Mouse (Mus musculus) cerebellum, adult 11-12 months (tissue): ENCODE data around the gene Zmiz1.

Experiments
- DNase-seq: peaks from one replicate; pipeline ENCODE4 v3.0.0; 2022

Gene Zmiz1

DNA sequence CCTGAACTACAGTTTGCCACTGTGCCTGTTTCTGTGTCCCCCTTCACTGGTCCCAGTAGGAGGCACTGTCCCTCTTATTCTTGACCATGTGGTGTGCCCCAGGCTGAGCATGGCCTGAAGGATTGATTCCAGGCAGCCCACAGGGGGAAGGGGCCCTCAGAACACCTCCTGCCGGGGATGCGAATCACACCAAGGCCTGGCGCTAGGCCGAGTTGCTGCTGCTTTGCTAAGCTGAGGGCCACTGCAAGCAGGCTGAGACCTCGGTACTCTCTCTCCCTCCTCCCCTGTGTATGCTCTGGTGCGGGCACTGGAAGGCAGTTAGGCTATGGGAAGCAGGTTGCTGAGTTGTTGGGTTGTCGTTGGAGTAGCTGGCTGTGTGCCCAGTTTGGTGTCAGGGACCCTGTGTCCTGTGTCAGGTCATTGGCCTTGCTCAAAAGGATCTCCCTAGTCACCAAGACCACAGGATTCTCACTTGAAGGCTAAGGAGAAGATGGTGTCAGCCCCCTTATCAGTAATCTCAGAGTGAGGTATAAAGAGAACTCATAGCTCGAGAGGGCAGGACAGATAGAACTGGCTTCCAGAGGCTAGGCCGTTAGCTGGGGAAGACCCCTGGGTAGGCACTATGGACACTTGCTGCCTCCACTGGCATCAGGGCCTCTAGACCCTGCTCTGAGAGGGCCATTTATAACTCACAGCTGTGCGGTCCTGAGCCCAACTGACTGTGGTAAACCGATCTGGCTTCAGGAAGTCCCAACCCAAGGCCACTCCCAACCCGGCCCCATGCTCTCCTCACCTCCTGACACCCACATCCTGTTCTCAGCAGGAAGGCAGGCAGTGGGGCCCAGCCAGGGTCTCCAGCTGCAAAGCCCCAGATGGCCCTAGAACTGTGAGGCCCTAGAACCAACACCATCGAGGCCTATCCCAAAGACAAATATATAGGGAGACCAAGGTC, 57.9 kb downstream of the Zmiz1 start:
- DNase-seq, result peak; percentile 72

DNA sequence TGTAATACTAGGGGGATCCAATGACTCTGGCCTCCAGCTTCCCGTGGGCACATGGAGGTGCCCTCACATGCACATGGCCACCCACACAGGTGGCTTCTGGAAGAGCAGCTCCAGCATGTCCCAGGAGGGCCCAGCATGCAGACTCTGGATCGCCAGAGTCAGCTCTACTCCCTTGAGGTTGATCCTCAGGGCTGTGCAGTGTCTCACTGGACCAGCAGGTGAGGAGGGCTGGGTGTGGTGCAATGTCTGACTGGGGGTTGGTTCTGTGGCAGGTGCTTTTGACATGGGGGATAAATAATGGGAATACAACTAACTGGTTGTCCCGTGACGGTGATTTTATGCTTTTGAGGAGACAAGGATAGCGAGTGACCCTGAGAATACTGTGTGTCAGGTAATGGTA, 59.7 kb downstream of the Zmiz1 start:
- DNase-seq, result no peak

DNA sequence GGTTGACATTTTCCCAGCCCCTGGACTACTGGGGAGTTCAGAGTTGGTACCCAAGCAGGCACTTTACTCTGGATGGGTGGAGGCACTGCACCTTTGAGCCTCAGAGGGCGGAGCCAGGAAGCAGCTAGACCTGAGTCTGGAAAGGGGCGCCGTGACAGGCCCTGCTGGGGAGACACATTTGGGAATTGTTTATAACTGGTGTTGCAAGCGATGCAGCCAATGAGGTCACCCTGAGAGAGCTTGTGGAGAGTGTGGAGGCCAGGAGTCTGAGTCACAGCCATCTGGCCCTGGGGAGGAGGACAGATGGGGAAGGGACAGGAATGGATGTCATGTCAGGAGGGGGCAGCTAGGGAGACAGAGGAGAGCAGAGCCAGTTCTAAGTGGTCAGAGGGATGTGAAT, 60.7 kb downstream of the Zmiz1 start:
- peak; percentile 97 for DNase-seq

- DNase-seq, result peak; percentile 79
These were observed 61.6 kb downstream of the Zmiz1 start for GRCm38 (mm10) chr14:25520589-25520988.

- DNase-seq, result no peak
These were observed 62.0 kb downstream of the Zmiz1 start for GRCm38 (mm10) chr14:25520991-25521390.

- DNase-seq, result no peak
These were observed 62.5 kb downstream of the Zmiz1 start for GRCm38 (mm10) chr14:25521500-25521899.

GRCm38 (mm10) chr14:25522415-25522814, 63.4 kb downstream of the Zmiz1 start:
- no peak for DNase-seq

- no peak for DNase-seq
These were observed 64.5 kb downstream of the Zmiz1 start for GRCm38 (mm10) chr14:25523230-25524110.

DNA sequence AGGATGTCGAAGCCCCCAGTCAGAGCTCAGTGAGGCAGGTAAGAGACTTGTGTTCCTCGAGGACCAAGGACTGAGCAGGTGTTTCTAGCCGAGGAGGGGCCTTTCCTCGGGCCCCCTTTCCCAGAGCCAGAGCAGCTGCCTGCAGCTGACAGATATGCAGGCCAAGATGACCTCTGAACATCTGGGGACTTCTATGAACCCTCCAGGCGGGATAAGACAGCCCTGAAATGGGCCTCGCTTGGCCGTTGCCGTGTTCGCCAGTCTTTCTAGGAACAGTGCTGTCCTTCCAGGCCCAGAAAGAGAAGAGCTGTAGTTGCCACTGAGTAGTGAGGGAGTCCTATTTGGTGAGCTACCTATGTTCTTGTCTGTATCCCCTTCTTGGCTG, 65.1 kb downstream of the Zmiz1 start:
- no peak for DNase-seq

- DNase-seq, result no peak
These were observed 65.9 kb downstream of the Zmiz1 start for GRCm38 (mm10) chr14:25524884-25525283.

DNA sequence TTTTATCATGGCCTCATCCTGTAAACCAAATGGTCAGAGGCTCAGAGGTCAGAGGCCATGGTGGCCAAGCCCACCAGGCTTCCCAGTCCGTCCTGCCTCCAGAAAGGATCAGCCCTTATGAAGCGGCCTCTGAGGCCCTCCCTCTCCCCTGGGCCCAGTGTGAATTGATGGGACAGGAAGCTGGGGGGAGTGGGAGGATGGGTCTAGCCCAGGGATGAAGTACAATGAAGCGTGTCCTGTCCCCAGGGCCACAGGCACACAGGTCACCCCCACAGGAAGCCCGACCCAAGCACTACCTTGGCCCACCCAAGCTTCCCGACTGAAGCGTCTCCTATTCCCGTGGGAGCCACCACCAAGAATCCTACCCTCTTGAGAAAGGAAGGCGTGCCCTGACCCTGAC, 66.7 kb downstream of the Zmiz1 start:
- DNase-seq, result no peak

DNA sequence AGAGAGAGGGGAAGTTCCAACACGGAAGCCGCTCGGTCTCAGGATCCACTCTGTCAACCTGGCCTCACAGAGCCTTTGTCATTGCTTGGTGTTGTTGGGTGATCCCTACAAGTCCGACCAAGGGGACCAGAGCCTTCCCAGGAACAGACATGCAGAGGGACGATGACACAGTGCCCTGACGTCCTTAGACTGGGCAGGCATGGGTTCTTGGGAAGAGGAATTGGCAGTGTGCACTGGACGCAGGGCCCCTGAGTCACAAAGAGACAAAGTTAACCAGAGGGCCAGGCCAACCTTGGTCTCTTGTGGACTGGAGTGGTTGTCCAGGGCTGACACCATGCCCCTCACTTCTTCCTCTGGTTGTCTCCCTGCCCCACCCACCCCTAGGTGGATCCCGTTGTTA, 67.9 kb downstream of the Zmiz1 start:
- no peak for DNase-seq

- DNase-seq, result peak; percentile 71
These were observed 68.3 kb downstream of the Zmiz1 start for GRCm38 (mm10) chr14:25527321-25527720.

DNA sequence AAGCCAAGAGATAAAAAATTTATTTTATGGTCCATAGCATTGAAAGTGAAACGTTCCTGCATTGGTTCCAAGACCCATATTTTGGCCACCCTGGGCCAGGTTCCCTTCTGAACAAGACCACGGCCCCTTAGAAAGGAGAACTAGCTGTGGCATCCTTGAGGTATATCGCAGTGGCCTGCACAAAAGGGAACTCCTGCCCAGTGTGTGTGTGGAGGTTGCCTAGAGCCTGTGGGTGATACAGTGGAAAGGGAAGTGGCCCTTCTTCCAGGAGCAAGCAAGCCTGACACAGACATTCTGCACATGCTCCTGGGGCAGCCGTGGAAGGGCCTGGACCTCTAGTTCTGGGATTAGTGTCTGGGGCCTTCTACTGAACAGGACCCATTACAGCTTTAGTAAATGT, 71.4 kb downstream of the Zmiz1 start:
- no peak for DNase-seq

GRCm38 (mm10) chr14:25530815-25531214, 71.8 kb downstream of the Zmiz1 start:
- DNase-seq, result no peak

DNA sequence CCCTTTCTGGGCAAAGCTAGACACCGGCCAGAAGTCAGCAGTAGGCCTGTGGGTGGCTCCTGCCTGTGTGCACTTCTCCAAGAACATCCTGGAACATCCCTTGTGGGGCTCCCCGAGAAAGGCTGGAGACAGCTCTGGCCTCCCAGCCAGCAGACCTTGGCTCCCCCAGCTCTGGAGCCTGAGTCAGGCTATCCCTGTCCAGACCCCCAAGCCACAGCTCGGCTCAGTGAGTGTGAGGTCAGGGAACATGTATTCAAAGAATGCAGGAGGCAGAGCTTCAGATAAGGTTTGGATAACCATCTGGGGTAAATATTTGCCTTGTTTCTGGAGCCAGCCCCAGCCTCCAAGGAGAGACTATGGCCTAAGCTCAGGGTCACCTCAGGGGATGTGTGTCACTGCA, 74.0 kb downstream of the Zmiz1 start:
- no peak for DNase-seq

DNA sequence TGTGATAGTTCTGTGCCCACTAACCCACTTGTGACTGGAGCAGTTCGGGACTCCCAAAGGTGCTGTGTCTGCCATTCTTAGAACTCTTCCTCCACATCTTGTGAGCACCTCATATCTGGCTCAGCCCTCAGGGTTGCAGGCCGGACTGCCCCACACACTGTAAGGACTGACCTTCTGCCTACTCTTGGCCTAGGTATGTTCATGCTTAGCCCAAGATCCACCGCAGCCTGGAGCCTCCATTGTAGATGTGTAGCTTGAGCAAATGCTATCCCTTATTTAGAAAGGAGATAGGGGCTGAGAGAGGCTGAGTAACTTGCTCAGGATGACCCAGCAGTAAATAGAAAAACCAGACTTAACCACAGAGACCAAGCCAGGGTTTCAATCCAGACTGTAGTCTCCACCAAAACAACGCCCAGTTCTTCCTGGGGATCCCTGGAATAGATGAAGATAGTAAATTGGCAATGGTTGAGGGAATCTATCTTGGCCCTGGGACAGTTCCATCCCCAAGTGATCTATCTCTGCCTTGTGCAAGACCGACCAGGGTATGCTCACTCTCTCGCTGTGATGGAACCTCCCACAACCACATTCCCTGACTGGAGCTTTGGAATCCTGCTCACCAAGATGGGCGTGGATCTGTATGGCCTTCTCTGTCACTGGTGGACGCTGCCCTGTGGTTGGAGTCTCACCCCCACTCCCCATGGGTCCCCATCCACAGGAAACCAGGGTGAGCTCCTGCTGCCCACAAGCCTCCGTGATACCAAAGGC, 74.8 kb downstream of the Zmiz1 start:
- no peak for DNase-seq

DNA sequence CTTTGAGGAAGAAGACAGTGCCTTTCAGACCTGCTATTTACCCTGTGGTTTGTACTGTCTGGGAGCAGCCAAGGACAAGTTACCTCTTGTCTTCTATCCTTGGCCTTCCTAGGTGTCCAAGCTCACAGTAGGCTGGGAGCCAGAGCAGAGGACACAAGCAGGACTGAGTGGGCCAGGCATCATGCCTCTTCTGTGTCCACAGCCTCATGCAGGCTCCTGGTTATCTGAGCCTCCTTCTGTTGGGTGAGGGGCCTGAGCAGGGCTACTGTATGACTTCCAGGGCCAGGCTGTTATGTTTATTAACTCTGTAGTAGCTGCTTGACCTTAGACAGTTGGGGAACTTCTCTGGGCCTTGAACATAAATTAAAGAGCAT, 75.4 kb downstream of the Zmiz1 start:
- DNase-seq, result no peak

DNA sequence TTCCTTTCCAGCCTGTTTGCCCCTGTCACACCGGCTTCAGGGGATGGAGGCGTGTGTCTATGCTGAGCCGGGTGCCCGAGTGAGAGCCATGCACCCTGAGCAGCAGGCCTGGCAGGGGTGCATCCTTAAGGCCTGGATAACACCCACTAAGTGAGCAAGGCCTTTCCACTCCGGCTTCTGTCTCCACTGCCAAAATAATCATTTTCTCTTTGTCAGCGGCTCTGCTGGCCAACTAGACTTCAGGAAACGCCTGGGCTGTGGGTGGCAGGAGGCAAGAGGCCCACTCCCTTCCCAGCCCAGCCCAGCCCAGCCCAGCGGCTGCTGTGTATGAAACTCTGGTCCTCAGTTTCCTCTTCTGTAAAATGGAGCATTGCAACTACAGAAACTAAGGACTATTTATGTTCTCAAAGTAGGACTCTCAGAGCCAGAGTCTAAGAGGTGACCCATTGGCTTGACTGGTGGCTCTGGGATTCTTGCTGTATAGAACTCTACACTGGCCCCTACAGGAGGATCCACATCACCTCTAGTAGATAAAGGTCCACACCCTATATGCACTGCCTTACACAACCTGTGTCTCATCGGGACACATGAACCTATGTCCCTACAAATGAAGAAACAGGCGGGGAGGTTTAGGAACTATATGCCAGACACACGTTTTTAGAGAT, 76.1 kb downstream of the Zmiz1 start:
- no peak for DNase-seq

DNA sequence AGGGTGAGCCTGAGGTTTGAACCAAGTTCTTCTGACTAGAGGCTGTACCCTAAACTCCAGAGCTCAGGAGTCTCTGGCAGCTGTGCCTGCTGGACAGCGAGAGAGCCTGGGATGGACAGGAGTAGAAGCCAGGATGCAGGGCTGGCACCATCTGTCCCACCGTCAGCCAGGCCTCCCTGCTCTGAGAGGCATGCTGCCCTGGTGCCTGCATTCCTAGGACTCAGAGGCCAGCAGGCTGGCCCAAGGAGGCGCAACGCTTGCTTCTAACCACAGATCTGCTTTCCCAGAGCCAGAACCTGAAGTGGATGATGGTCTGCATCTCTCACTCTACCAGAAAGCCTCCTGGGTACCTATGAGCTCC, 76.6 kb downstream of the Zmiz1 start:
- peak; percentile 76 for DNase-seq

DNA sequence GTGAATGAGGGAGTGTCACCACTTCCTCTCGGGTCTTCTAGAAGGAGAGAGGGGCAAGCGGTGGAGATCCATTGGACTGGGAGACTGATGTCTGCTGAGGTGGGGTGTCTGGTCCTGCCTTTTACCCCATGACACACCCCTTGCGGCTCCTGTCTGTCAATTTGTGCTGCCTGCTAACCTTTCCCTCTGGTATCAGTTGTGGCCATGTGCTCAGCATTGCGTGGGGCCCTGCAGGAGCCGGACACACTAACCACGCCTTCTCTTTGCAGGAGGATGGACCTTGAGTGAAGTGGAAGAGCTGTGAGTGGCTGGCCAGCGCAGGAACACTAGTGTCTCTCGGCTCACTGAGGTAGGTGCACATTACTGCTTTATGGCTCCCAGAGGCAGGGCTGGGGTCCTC, 77.5 kb downstream of the Zmiz1 start:
- no peak for DNase-seq

DNA sequence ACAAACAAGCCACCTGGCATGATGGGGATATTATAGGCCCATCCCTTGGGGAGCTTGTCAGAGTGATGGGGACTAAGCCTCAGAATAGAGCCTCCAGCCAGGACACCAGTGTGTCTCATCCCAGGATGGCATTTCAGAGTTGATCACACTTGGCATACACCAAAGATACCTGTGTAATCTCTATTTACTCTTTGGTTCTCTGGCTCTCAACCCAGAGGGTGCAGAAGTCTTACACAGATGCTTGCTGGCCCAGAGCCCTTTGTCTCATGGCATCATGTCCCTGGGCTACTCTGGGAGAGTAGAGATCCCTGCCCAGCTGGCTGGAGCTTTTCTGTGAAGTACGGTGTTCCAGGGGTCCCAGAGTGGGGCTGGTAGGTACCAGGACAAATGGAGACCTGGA, 78.4 kb downstream of the Zmiz1 start:
- DNase-seq, result no peak

DNA sequence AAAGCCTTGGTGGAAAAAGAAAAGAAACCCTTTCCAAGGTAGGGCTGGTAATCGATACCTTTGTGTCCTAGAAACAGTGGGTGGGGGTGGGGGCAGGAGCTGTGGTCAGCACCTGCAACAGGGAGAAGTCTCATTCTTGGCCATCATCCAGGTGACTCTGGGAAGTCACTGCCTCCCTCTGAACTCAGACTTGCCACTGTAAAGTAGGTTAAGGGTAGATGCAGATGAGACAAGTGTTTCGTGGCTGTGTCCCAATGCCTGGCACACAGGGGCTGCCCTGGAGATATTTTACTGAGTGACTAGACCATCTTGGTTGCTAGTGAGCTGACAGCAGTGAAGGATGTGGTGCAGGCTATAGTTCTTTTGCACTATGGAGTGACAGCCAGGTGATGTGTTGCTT, 79.5 kb downstream of the Zmiz1 start:
- no peak for DNase-seq
